Mouse (Mus musculus) hindbrain, embryonic 14.5 days (tissue): ENCODE measurements at regions not wholly inside any gene's neighbourhood (a gene's known extent, or its start where the extent isn't known, plus 50 kb on each side); places are given as distances from the start of the nearest gene placed in this dataset.

Source experiments
- ATAC-seq: fragments of 200-750 bp; cut with Nextera tagmentation; 2 replicates; pipeline ENCODE4 v1.8.0; 2017; ENCODE audit warnings: moderate number of reproducible peaks, mild to moderate bottlenecking, moderate TSS enrichment, moderate library complexity; ENCODE audit not compliant: low FRiP score
- DNase-seq: peaks from one replicate; pipeline ENCODE4 v3.0.0-alpha.2; 2015; ENCODE audit warnings: low spot score
- H3K27ac ChIP-seq: fragments of 300-500 bp; sonication (generic); 2 replicates; pipeline ENCODE4 v1.5.1; 2014; ENCODE audit warnings: mild to moderate bottlenecking, moderate library complexity
- H3K27me3 ChIP-seq: fragments of 300-500 bp; sonication (generic); 2 replicates; pipeline ENCODE4 v1.6.1; 2014; ENCODE audit warnings: mild to moderate bottlenecking, low read length, mixed read lengths; ENCODE audit not compliant: control insufficient read depth, insufficient read depth
- H3K36me3 ChIP-seq: fragments of 300-500 bp; sonication (generic); replicated peaks from 2 replicates; pipeline ENCODE4 v1.6.1; 2014; ENCODE audit not compliant: control insufficient read depth, insufficient read depth
- H3K4me1 ChIP-seq: fragments of 300-500 bp; sonication (generic); replicated peaks from 2 replicates; pipeline ENCODE4 v1.6.1; 2014; ENCODE audit warnings: antibody characterized with exemption, low read length, mixed read lengths; ENCODE audit not compliant: control insufficient read depth, insufficient read depth
- H3K4me2 ChIP-seq: fragments of 300-500 bp; sonication (generic); replicated peaks from 2 replicates; pipeline ENCODE4 v1.6.1; 2014; ENCODE audit warnings: mild to moderate bottlenecking, moderate library complexity
- H3K4me3 ChIP-seq: fragments of 300-500 bp; sonication (generic); replicated peaks from 2 replicates; pipeline ENCODE4 v1.5.1; 2014; ENCODE audit warnings: mild to moderate bottlenecking, low read length
- H3K9ac ChIP-seq: fragments of 300-500 bp; sonication (generic); 2 replicates; pipeline ENCODE4 v1.6.1; 2014
- H3K9me3 ChIP-seq: fragments of 300-500 bp; sonication (generic); 2 replicates; pipeline ENCODE4 v1.6.1; 2016; ENCODE audit warnings: low read length; ENCODE audit not compliant: control insufficient read depth
- WGBS: fragments of 180-500 bp; shearing (Covaris S2); extraction: QIAGEN DNeasy Blood & Tissue Kit; methylation state at CpG from one replicate; pipeline ENCODE4 v1.1.7; 2014; 5-methylcytosine and 5-hydroxymethylcytosine counted together

DNA sequence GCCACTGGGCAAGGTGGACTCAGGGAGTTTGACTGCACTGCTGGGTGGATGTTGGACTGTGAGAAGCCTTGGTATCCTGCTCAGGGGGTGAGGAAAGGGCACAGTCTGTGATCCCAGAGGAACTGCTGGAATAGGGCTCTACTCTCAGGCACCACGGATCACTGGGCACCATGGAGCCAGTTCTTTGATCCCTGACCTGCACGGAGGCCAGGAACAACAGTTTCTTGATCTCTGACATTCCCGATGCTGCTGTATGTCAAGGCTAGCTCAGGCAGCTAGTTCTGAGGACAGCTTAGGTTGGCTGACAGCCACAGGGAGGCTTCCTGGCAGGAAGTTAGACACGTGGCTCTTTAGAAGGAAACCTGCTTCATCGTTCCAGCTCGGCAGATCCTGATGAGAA, 289.5 kb upstream of the Slit2 start:
- Histone ChIP-seq H3K4me2 (no peak overlapping the region), H3K36me3 (no peaks in the 10 kb centered on the region), H3K9me3 (no peaks in the 10 kb centered on the region), H3K9ac (no peak overlapping the region), H3K4me1 (no peaks in the 10 kb centered on the region), H3K27ac (no peak overlapping the region), H3K4me3 (no peak overlapping the region), H3K27me3 (no peaks in the 10 kb centered on the region)
- 62% methylated on average over 6 of the region's 6 CpGs for WGBS
- ATAC-seq (no peak), DNase-seq (no peak)

DNA sequence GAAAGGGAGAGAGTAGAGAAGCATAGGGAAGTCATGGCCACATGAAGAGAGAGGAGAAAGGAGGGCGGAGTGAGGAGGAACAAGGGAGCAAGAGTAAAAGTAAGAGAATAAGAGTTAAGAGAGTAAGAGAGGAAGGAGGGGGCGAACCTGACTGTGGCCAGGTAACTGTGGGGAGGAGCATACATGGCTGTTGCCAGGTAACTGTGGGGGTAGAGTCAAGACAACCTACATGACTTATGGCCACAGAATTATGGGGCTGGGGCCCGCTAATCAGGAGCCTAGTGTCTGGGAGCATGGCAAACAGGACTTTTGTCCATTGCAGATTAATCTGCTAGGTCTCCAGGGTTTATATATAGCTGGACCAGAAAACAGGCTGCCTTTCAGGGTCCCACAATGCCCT, 289.0 kb upstream of the Slit2 start:
- H3K4me1 ChIP-seq, result no peaks in the 10 kb centered on the region
- no peaks in the 10 kb centered on the region for H3K9me3 ChIP-seq
- H3K9ac ChIP-seq, result no peak overlapping the region
- ATAC-seq, result no peak
- no peak for DNase-seq
- no peak overlapping the region for H3K4me3 ChIP-seq
- 93% methylated on average over 3 of the region's 3 CpGs for WGBS
- no peak overlapping the region for H3K27ac ChIP-seq
- H3K4me2 ChIP-seq, result no peak overlapping the region
- no peaks in the 10 kb centered on the region for H3K36me3 ChIP-seq
- no peaks in the 10 kb centered on the region for H3K27me3 ChIP-seq

DNA sequence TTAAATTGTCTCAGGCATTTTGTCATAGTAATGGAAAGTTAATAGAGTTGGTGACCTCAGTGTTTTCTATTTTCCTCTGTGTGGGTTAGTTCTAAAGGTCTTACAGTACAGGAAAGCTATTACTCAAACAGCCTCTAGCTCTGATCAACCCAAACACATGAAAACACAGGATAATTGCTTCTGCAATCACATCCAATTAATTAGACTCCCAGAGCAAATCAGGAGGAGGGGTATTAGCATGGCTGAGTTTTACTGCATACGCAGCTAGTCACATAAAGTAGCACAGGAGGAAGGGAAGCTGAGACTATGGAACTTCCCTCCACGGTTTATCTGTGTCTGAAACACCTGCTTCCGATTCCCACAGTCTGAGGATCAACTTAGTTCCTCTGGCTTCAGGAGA, 288.3 kb upstream of the Slit2 start:
- Histone ChIP-seq H3K27ac (no peak overlapping the region), H3K4me2 (no peak overlapping the region), H3K9ac (no peak overlapping the region), H3K4me3 (no peak overlapping the region), H3K9me3 (no peaks in the 10 kb centered on the region), H3K36me3 (no peaks in the 10 kb centered on the region), H3K4me1 (no peaks in the 10 kb centered on the region), H3K27me3 (no peaks in the 10 kb centered on the region)
- DNase-seq, result no peak
- no peak for ATAC-seq
- WGBS, result 80% methylated on average over 3 of the region's 3 CpGs

DNA sequence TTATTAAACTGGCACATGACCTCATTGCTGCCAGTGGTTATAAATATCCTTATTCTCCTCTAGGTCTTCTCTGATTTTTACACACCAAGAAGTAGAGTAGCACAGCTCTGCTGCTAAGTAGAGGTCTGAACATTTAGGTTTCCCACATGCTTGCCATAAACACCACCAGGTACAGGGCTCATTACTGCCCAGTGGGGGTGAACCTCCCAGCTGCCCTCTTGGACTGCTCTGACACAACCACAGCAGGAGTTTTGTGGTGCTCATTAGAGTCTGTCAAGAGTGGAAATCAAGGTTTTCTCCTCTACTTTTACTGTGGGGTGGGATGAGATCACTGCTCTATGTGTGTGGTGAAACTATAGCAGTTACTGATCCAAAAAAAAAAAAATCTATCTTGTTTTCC, 271.4 kb upstream of the Slit2 start:
- no peaks in the 10 kb centered on the region for H3K9me3 ChIP-seq
- H3K27me3 ChIP-seq, result no peaks in the 10 kb centered on the region
- H3K36me3 ChIP-seq, result no peaks in the 10 kb centered on the region
- ATAC-seq (no peak), DNase-seq (no peak)
- H3K4me3 ChIP-seq, result no peak overlapping the region
- no peak overlapping the region for H3K9ac ChIP-seq
- H3K4me1 ChIP-seq, result no peaks in the 10 kb centered on the region
- H3K27ac ChIP-seq, result no peak overlapping the region
- no peak overlapping the region for H3K4me2 ChIP-seq

DNA sequence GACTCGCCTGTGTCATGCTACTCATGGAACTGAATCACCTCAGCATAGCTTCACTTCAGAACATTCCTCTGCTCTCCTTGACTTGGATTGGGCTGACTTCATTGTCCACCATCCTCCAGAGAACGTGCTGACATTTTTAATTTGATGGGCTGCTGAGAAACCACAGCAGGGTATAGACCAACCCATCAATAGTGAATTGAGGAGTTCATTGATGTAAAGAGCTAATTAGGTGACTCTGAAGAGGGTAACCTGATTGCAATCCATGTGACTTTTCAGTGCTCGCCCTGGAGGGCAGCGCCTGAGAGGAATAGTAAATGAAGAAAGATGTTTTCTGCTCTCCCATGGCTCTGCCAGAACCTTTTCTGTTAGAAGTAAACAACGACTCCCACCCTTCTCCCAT, 268.6 kb upstream of the Slit2 start:
- Histone ChIP-seq H3K9me3 (no peaks in the 10 kb centered on the region), H3K9ac (no peak overlapping the region), H3K4me3 (no peak overlapping the region), H3K27ac (no peak overlapping the region), H3K27me3 (no peaks in the 10 kb centered on the region), H3K4me2 (no peak overlapping the region), H3K4me1 (no peaks in the 10 kb centered on the region), H3K36me3 (no peaks in the 10 kb centered on the region)
- 52% methylated on average over 5 of the region's 5 CpGs for WGBS
- no peak for ATAC-seq
- no peak for DNase-seq

DNA sequence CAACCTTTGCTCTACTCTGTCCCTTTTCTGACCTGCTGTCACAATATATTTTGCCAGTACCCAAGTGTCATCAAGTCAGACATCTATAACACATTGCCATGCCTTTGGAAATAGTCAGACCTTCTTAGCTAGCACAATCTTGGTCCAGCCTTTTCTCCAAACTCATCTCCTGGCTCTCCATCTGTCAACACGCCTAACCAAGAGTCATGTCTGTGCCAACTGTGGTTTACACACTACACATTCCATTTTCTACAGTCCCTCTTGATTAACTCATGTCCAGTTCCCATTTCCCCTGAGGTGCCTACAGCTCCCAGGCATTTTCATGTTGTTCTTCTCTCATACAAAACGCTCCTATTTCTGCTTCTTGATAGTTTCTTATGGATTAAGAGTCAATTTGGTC, 258.0 kb upstream of the Slit2 start:
- 92% methylated on average over 2 of the region's 2 CpGs for WGBS
- DNase-seq, result no peak
- no peak for ATAC-seq

DNA sequence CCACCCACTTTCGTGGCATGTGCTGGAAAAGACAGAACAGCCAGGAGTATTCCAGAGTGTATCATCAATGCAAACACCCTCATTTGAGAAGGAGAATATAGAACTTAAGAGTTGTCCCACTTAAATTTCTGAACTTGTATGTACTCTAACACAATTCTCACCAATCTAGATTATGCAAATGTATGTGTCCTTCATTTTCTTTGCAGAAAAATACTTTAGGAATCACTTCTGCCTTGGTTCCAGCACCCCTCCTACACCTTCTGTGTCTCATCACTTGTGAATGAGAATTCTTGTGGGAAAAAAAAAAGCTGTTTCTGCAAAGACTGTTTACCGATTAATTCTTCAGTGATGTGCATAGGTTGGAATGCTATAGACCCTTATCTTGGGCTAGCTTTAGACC, 240.2 kb upstream of the Slit2 start:
- ATAC-seq, result no peak

More for the DNA sequence above, 258.0 kb upstream of the Slit2 start:
- H3K9ac ChIP-seq, result no peak overlapping the region
- H3K36me3 ChIP-seq, result no peaks in the 10 kb centered on the region
- H3K4me1 ChIP-seq, result no peaks in the 10 kb centered on the region
- no peaks in the 10 kb centered on the region for H3K9me3 ChIP-seq
- no peak overlapping the region for H3K4me2 ChIP-seq
- H3K4me3 ChIP-seq, result no peak overlapping the region
- H3K27me3 ChIP-seq, result no peaks in the 10 kb centered on the region
- no peak overlapping the region for H3K27ac ChIP-seq

DNA sequence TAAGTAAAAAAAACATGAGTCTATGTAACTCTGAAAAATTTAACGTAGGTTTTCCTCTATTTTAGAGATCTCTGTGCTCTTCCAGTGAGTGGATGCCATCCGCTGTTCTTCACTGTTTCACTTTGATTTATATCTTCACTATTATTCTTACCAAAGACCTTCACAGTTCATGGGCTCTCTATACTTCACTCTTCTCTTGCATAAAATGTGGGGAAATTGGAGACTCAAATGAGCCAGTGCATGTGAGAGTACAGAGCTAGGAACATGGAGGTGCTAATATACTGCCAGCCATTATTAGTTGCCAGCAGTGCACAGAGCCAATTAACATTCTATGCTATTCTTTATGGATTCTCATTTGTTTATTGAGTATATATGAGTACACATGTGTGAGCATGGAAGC, 237.8 kb upstream of the Slit2 start:
- no peak for DNase-seq
- H3K9me3 ChIP-seq, result no peaks in the 10 kb centered on the region
- WGBS, result 90% methylated on average over 2 of the region's 2 CpGs

More for the DNA sequence above, 240.2 kb upstream of the Slit2 start:
- H3K4me1 ChIP-seq, result no peaks in the 10 kb centered on the region
- H3K4me3 ChIP-seq, result no peak overlapping the region
- H3K9ac ChIP-seq, result no peak overlapping the region
- H3K9me3 ChIP-seq, result no peaks in the 10 kb centered on the region
- no peak for DNase-seq
- H3K4me2 ChIP-seq, result no peak overlapping the region
- H3K27me3 ChIP-seq, result no peaks in the 10 kb centered on the region
- no peaks in the 10 kb centered on the region for H3K36me3 ChIP-seq
- 83% methylated on average over 2 of the region's 2 CpGs for WGBS
- H3K27ac ChIP-seq, result no peak overlapping the region

DNA sequence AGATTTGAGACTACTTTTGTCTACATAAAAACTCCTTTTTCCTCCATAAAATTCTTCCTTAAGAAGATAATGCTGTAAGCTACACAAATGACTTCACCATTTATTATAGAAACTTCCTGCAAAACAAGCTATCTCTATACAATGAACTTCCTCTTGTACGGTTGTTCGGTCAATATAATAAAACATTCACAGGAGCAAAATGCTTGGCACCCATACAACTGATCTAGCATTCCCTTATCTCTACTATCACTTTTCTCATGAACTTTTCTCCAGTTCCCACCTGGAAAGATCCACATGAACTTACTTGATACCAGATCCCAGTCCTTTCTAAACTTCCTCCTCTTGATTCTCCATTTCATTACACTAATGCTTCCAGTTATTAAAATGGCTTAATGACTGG, 231.0 kb upstream of the Slit2 start:
- no peaks in the 10 kb centered on the region for H3K4me1 ChIP-seq
- H3K36me3 ChIP-seq, result no peaks in the 10 kb centered on the region
- no peak overlapping the region for H3K9ac ChIP-seq
- no peak overlapping the region for H3K27ac ChIP-seq
- H3K4me2 ChIP-seq, result no peak overlapping the region
- H3K4me3 ChIP-seq, result no peak overlapping the region
- WGBS, result 86% methylated on average over 2 of the region's 2 CpGs
- no peaks in the 10 kb centered on the region for H3K9me3 ChIP-seq
- ATAC-seq (no peak), DNase-seq (no peak)
- H3K27me3 ChIP-seq, result no peaks in the 10 kb centered on the region

More for the DNA sequence above, 237.8 kb upstream of the Slit2 start:
- no peaks in the 10 kb centered on the region for H3K27me3 ChIP-seq
- H3K36me3 ChIP-seq, result no peaks in the 10 kb centered on the region
- H3K9ac ChIP-seq, result no peak overlapping the region
- H3K4me2 ChIP-seq, result no peak overlapping the region
- ATAC-seq, result no peak
- no peaks in the 10 kb centered on the region for H3K4me1 ChIP-seq
- H3K4me3 ChIP-seq, result no peak overlapping the region
- no peak overlapping the region for H3K27ac ChIP-seq

DNA sequence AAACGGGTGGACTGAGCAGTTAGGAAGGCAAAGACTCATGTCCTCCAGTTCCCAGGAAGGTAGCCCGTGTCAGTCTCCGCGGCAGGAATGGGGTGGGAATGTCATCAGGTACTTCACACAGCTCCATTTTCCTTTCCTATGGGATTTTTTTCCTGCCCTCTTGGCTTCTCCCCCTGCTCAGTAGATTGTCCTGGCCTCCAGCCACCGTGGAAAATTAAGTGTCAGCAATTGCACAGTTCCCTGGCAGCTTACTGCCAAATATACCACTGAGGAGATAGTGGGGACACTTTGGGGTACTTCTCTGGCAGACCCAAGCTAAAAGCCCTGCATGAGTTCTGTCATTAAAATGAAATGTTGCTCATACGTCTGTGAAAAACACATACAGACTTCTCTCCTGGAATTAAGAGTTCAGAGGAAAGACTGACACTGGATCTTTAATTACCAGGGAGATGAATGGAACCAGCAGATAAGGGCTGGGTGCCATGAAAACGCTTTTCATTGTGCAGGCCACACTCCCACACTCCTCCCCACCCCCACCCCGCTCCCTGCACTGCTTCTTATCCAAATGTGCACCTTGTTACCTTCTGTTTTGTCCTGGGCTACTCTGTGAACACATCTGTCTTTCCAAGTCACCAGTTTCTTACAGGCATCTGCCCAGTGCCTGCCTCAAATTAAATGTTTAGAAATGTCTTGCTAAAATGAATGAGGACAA, 210.1 kb upstream of the Slit2 start:
- no peak overlapping the region for H3K4me2 ChIP-seq
- H3K36me3 ChIP-seq, result no peaks in the 10 kb centered on the region
- 0 out of 2 replicates have a peak, but pooled peaks cover 9% of the 10 kb centered on the region for H3K4me1 ChIP-seq
- peak; percentile 68; the same call in 1 of the 2 replicates for ATAC-seq
- WGBS, result 43% methylated on average over 8 of the region's 8 CpGs
- H3K27ac ChIP-seq, result 0 out of 2 replicates have a peak overlapping the region, but pooled peaks have one; percentile 20
- H3K9ac ChIP-seq, result no peak overlapping the region
- no peaks in the 10 kb centered on the region for H3K9me3 ChIP-seq
- no peaks in the 10 kb centered on the region for H3K27me3 ChIP-seq
- H3K4me3 ChIP-seq, result no peak overlapping the region
- DNase-seq, result peak; percentile 32
